Mouse (Mus musculus) hindbrain, embryonic 13.5 days (tissue): Measurements from ENCODE around the gene Egfr. TPM values are rescaled to one million over a fixed set of nuclear protein-coding genes. Genes with fewer than 3 reads are reported as not detected.

Experiments used
- ATAC-seq: fragments of 200-750 bp; cut with Nextera tagmentation; 2 replicates; pipeline ENCODE4 v1.8.0; 2017; ENCODE audit warnings: moderate TSS enrichment; ENCODE audit not compliant: low FRiP score
- H3K27ac ChIP-seq: fragments of 300-500 bp; sonication (generic); 2 replicates; pipeline ENCODE4 v1.5.1; 2015; ENCODE audit warnings: inconsistent platforms, mild to moderate bottlenecking, moderate library complexity
- H3K27me3 ChIP-seq: fragments of 300-500 bp; sonication (generic); 2 replicates; pipeline ENCODE4 v1.6.1; 2015; ENCODE audit warnings: mild to moderate bottlenecking, inconsistent platforms
- H3K36me3 ChIP-seq: fragments of 300-500 bp; sonication (generic); 2 replicates; pipeline ENCODE4 v1.6.1; 2015; ENCODE audit warnings: mild to moderate bottlenecking, inconsistent platforms
- H3K4me1 ChIP-seq: fragments of 300-500 bp; sonication (generic); replicated peaks from 2 replicates; pipeline ENCODE4 v1.6.1; 2015; ENCODE audit warnings: inconsistent platforms
- H3K4me2 ChIP-seq: fragments of 300-500 bp; sonication (generic); 2 replicates; pipeline ENCODE4 v1.6.1; 2015; ENCODE audit warnings: inconsistent platforms, mild to moderate bottlenecking, moderate library complexity
- H3K4me3 ChIP-seq: fragments of 300-500 bp; sonication (generic); 2 replicates; pipeline ENCODE4 v1.5.1; 2015; ENCODE audit warnings: mild to moderate bottlenecking, inconsistent platforms
- H3K9ac ChIP-seq: fragments of 300-500 bp; sonication (generic); 2 replicates; pipeline ENCODE4 v1.6.1; 2015; ENCODE audit warnings: mild to moderate bottlenecking, inconsistent platforms
- H3K9me3 ChIP-seq: fragments of 300-500 bp; sonication (generic); 2 replicates; pipeline ENCODE4 v1.6.1; 2016; ENCODE audit warnings: inconsistent platforms
- WGBS: fragments of 180-500 bp; shearing (Covaris S2); methylation state at CpG from one replicate; pipeline ENCODE4 v1.1.7; 2015; 5-methylcytosine and 5-hydroxymethylcytosine counted together
- polyA plus RNA-seq: library from polyadenylated mRNA; unstranded; fragments of >200 nt; fragmentation: Nextera tagmentation; extraction: Ambion mirVana; gene quantifications from 2 replicates; pipeline ENCODE4 v1.2.1, GENCODE M21; 2015

The Egfr gene
- polyA plus RNA-seq, 1 experiment from 2014 or later = 3.5 TPM

DNA sequence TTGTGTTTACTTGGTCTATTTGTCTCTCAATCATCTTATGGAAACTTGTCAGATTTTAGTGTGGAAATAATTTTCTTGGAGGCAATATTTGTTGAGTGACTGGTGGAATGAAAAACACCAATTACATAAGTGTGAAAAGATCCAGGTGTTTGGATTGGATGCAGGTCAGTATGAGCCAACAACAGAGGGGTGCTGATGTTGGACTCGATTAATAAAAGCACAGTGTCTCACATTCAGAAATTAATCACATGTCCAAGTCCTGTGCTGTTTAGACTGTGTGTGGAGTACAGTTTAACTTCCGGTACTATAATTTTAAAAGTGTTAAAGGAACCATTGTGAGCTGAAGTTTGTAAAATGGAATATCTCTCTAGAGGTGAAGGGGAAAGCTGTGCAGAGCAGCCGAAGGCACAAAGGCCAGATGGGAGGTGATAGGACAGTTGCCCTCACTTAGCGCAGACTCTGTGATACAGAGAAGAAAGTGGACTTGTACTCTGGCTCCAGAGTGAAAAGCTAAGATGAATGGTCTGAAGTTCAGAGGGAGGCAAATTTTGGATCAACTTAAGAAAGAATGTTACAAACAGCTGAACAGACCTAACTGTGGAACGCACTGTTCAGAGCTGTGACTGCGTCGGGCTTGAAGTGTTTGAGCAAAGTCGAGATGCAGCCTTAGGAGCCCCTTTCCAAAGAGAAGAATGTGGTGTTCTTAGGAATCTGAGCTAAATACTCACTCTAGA, 32.1 kb downstream of the Egfr start:
- Histone ChIP-seq H3K27ac (no peak overlapping the region), H3K4me1 (no peaks in the 10 kb centered on the region), H3K4me3 (no peak overlapping the region), H3K4me2 (no peak overlapping the region), H3K9ac (no peak overlapping the region), H3K9me3 (no peaks in the 10 kb centered on the region), H3K27me3 (no peaks in the 10 kb centered on the region), H3K36me3 (no peaks in the 10 kb centered on the region)
- no peak for ATAC-seq
- WGBS = 87% methylated on average over 8 of the region's 8 CpGs

DNA sequence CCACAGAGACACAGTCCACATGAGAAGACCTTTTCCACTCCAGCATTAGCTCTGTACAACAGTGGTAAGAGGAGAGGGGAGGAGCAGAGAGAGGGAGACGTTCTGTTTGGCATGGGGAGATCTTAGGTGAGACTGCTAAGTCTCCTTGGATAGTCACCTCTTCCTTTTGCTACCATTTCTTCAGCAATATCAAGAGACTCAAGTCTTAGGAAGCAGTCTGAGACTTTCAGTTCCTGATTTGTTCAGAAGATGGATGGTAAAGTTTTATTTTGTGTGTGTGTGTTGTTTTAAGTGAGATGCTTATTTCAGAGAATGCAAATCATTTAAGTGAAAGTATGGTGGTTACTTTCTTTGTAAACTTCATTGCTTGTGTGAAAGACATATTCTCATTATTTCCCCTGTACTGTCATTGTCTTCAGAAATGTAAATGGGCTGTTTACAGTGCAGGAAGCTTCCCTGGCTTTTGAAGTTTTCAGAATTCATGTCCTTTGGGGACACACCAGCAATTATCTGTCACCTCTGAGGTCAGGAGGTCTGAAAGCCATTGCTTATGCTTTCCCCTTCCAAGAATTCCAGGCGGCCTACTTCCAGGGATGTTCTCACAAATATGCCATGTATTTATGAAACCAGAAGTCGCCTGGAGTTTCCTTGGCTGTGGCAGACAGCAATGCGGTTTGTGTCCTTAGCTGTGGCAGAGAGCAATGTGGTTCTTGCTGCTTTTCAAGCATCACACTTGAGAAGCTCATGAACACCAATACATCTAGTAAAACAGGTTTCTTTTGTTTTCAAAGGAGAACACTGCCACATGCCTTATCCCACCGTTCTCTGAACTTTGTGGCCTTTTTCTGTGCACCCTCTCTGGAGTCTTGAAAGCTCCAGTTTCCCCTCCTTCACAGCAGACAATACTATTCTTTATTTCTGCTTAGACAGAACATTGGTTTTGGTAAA, 40.9 kb downstream of the Egfr start:
- Histone ChIP-seq H3K4me1 (no peaks in the 10 kb centered on the region), H3K36me3 (no peaks in the 10 kb centered on the region), H3K4me3 (no peak overlapping the region), H3K27me3 (no peaks in the 10 kb centered on the region), H3K9ac (no peak overlapping the region), H3K27ac (no peak overlapping the region), H3K4me2 (no peak overlapping the region), H3K9me3 (no peaks in the 10 kb centered on the region)
- no peak for ATAC-seq
- WGBS = 58% methylated on average over 5 of the region's 5 CpGs

DNA sequence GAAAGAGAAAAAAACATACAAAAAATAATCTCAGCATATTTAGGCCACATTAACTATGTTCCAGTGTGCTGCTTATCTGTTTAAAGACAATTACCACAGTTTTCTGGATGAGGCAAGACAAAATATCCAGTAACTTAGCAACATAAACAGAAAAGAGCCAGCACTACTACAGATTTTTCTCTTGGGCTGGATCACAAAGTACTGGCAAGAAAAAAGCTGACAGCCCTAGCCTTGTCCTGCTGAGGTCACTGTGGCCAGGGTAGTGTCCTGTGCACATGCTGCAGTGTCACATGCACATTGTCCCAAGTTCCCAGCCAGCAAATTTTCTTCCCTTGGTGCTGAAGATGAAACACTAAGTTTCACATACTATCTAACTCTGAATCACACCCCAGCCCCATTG, 43.0 kb downstream of the Egfr start:
- Histone ChIP-seq H3K27me3 (no peaks in the 10 kb centered on the region), H3K4me1 (no peaks in the 10 kb centered on the region), H3K9ac (no peak overlapping the region), H3K9me3 (no peaks in the 10 kb centered on the region), H3K27ac (no peak overlapping the region), H3K36me3 (no peaks in the 10 kb centered on the region), H3K4me2 (no peak overlapping the region), H3K4me3 (no peak overlapping the region)
- no peak for ATAC-seq

DNA sequence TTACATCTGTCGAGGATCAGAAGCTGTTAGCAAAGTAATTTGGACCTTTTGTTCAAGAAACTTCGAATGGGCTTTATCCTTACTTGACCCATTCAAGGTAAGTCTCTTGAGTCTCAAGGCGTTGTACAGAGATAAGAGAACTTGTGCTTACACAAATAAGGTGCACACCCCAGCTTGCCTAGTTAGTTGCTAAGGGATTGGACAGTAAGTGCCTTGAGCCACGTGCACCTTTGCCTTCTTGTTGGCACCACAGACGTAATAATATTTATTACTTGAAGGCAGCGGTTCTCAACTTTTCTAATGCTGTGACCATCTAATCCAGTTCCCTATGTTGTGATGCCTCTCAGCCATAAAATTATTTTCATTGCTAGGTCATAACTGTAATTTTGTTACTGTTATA, 43.5 kb downstream of the Egfr start:
- Histone ChIP-seq H3K4me2 (no peak overlapping the region), H3K27ac (no peak overlapping the region), H3K9me3 (no peaks in the 10 kb centered on the region), H3K27me3 (no peaks in the 10 kb centered on the region), H3K9ac (no peak overlapping the region), H3K36me3 (no peaks in the 10 kb centered on the region), H3K4me3 (no peak overlapping the region), H3K4me1 (no peaks in the 10 kb centered on the region)
- WGBS = 86% methylated on average over 6 of the region's 6 CpGs
- no peak for ATAC-seq

DNA sequence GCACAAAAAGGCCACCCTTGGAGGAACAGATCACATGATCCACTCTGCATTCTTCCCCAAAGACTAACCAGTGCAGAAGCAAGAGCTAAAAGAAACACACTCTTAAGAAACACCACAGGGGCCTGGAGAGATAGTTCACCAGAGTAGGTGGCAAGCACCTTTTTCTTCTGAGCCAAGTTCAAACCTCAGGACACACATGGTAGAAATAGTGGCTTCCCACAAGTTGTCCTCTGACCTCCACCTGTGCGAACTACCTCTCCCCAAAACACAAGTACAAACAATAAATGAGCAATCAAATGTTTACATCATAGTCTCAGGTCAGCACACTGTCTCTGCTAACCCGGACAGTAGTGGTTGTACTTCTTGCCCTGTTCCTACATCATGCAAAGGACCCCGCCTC, 45.5 kb downstream of the Egfr start:
- H3K4me1 ChIP-seq = no peaks in the 10 kb centered on the region
- 87% methylated on average over 3 of the region's 3 CpGs for WGBS
- H3K9me3 ChIP-seq = no peaks in the 10 kb centered on the region

GRCm38 (mm10) chr11:16798136-16798535, 46.1 kb downstream of the Egfr start:
- no peak for ATAC-seq

More for the DNA sequence above, 45.5 kb downstream of the Egfr start:
- Histone ChIP-seq H3K36me3 (no peaks in the 10 kb centered on the region), H3K9ac (no peak overlapping the region), H3K4me3 (no peak overlapping the region), H3K4me2 (no peak overlapping the region), H3K27ac (no peak overlapping the region), H3K27me3 (no peaks in the 10 kb centered on the region)
- no peak for ATAC-seq

DNA sequence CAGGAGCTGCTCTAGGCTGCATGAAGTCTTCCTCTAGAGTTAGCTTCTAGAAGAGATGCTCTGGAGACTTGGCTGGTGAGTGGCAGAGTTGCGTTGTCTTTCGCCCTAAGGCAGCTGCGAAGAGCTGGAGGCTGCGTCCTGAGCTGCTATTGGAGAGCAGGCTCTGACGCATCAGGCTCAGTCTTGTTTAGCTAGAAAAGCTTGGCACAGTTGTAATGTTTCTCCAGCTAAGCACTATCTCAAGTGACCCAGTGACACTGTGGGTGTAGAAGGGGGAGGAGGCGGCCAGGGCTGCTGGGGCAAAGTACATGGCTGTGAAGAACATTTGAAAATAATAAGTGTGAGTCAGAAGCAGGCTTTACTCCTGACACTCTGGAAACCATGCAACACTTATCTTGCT, 48.5 kb downstream of the Egfr start:
- no peak overlapping the region for H3K4me2 ChIP-seq
- ATAC-seq = no peak
- H3K9ac ChIP-seq = no peak overlapping the region
- no peak overlapping the region for H3K4me3 ChIP-seq
- WGBS = 86% methylated on average over 6 of the region's 6 CpGs
- H3K36me3 ChIP-seq = no peaks in the 10 kb centered on the region
- no peaks in the 10 kb centered on the region for H3K27me3 ChIP-seq
- no peaks in the 10 kb centered on the region for H3K9me3 ChIP-seq
- H3K4me1 ChIP-seq = no peaks in the 10 kb centered on the region
- H3K27ac ChIP-seq = no peak overlapping the region

More at GRCm38 (mm10) chr11:16798136-16798535, 46.1 kb downstream of the Egfr start:
- Histone ChIP-seq H3K4me3 (no peak overlapping the region), H3K9me3 (no peaks in the 10 kb centered on the region), H3K27me3 (no peaks in the 10 kb centered on the region), H3K36me3 (no peaks in the 10 kb centered on the region), H3K4me2 (no peak overlapping the region), H3K4me1 (no peaks in the 10 kb centered on the region), H3K9ac (no peak overlapping the region), H3K27ac (no peak overlapping the region)

DNA sequence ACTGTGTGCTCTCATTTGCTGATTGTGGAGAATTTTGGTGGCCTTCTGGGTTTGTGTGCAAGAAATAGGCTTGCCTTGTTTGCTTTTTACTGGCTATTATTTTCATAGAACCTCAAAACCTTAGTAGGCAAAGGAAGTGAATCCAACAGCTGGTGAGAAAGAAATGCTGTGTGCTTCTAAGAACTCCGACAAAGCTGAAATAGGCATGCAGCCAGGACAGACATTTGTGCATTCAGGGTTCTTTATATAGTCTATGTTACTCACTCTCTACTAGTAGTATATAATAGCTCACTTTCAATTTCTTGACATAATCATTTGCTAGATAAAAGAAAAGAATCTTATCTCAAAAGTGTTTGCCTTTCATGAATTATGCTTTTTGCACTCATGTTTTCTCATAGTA, 50.7 kb downstream of the Egfr start:
- no peaks in the 10 kb centered on the region for H3K9me3 ChIP-seq
- H3K27me3 ChIP-seq = no peaks in the 10 kb centered on the region
- H3K4me1 ChIP-seq = no peaks in the 10 kb centered on the region
- H3K36me3 ChIP-seq = no peaks in the 10 kb centered on the region
- 87% methylated on average over 1 of the region's 1 CpGs for WGBS
- no peak overlapping the region for H3K27ac ChIP-seq
- H3K9ac ChIP-seq = no peak overlapping the region
- no peak overlapping the region for H3K4me2 ChIP-seq
- ATAC-seq = no peak
- H3K4me3 ChIP-seq = no peak overlapping the region

GRCm38 (mm10) chr11:16804016-16804415, 52.0 kb downstream of the Egfr start:
- no peak overlapping the region for H3K27ac ChIP-seq
- ATAC-seq = no peak
- no peak overlapping the region for H3K9ac ChIP-seq
- H3K36me3 ChIP-seq = no peaks in the 10 kb centered on the region
- H3K27me3 ChIP-seq = no peaks in the 10 kb centered on the region
- 96% methylated on average over 2 of the region's 2 CpGs for WGBS
- no peak overlapping the region for H3K4me3 ChIP-seq
- H3K4me2 ChIP-seq = no peak overlapping the region
- no peaks in the 10 kb centered on the region for H3K4me1 ChIP-seq
- no peaks in the 10 kb centered on the region for H3K9me3 ChIP-seq

DNA sequence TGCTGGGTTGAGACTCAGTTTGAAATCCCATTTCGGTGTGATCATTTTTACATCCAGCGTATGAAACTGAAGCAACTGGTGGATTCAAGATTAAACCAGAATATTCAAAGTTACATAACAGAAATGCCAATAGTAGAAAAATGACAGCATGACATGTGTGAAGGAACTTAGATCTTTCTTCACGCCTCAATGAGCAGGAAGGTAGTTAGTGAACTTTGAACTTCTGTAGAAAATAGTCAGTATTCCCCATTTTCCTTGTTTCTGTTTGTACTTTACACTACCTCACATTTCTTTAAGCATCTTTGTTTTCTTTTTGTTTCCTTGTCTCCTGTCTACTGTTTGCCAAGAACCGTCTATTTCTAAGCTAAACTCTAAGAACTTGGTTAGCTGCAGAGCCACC, 53.9 kb downstream of the Egfr start:
- Histone ChIP-seq H3K36me3 (no peaks in the 10 kb centered on the region), H3K27ac (no peak overlapping the region), H3K4me1 (0 out of 2 replicates have a peak, but pooled peaks cover 3% of the 10 kb centered on the region), H3K9ac (no peak overlapping the region), H3K4me3 (no peak overlapping the region), H3K27me3 (no peaks in the 10 kb centered on the region), H3K4me2 (no peak overlapping the region), H3K9me3 (no peaks in the 10 kb centered on the region)
- WGBS = 93% methylated on average over 4 of the region's 4 CpGs
- no peak for ATAC-seq

- ATAC-seq = no peak
- Histone ChIP-seq H3K4me1 (0 out of 2 replicates have a peak, but pooled peaks cover 3% of the 10 kb centered on the region), H3K27ac (no peak overlapping the region), H3K36me3 (no peaks in the 10 kb centered on the region), H3K9ac (no peak overlapping the region), H3K27me3 (no peaks in the 10 kb centered on the region), H3K4me2 (no peak overlapping the region), H3K4me3 (no peak overlapping the region), H3K9me3 (no peaks in the 10 kb centered on the region)
- 84% methylated on average over 9 of the region's 9 CpGs for WGBS
These were observed 57.4 kb downstream of the Egfr start for GRCm38 (mm10) chr11:16809161-16809967.

DNA sequence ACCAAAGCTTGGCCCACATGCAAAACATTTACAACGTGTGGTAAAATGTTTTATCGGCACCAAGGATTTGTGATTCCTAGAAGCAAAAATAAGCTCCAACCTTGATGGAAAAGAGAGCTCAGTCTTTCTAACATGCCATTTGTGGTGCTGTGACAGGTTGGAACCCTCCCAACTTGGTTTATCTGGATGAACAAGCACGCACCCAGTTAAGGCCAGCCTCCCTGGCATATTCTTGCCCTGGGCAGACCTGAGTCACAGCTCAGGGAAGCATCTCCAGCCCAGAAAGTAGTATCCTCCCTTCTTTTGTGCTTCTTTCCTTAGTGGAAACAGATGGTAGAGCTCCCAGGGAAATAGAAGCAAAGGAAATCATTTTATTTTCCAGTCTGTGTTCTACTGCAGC, 58.1 kb downstream of the Egfr start:
- Histone ChIP-seq H3K27me3 (no peaks in the 10 kb centered on the region), H3K4me3 (no peak overlapping the region), H3K4me1 (0 out of 2 replicates have a peak, but pooled peaks cover 3% of the 10 kb centered on the region), H3K36me3 (no peaks in the 10 kb centered on the region), H3K9me3 (no peaks in the 10 kb centered on the region), H3K27ac (no peak overlapping the region), H3K4me2 (no peak overlapping the region), H3K9ac (no peak overlapping the region)
- WGBS = 92% methylated on average over 3 of the region's 3 CpGs
- no peak for ATAC-seq
